Mouse (Mus musculus) left cerebral cortex, adult 2 months (tissue): ENCODE data around the gene Shroom3. TPM values are rescaled to one million over a fixed set of nuclear protein-coding genes. Genes with fewer than 3 reads are reported as not detected.

Experiments used
- DNase-seq, 2 experiments: peaks; one replicate each; pipeline ENCODE4 v3.0.0; 2021 to 2022; ENCODE audit warnings: low spot score in 2 of 2, mixed read lengths in 1 of 2; ENCODE audit errors: extremely low spot score in 1 of 2
- H3K27ac ChIP-seq: fragments of 200-600 bp; 2 replicates; pipeline ENCODE4 v1.8.1; 2022
- H3K4me3 ChIP-seq: fragments of 200-600 bp; 2 replicates; pipeline ENCODE4 v1.8.1; 2022
- CTCF ChIP-seq: fragments of 200-600 bp; IDR thresholded peaks from 2 replicates; pipeline ENCODE4 v1.8.1; 2022; ENCODE audit warnings: antibody characterized with exemption, mild to moderate bottlenecking, moderate library complexity
- intact Hi-C: fragments of 180-260 bp; cut with DNase I; formaldehyde crosslinking; loops from one replicate; pipeline ENCODE4 v1.15.1; 2025
- total RNA-seq, 2 experiments: library from RNA; stranded (reverse); gene quantifications; 2 replicates each; pipeline ENCODE4 v1.2.3; 2021

Gene Shroom3
- total RNA-seq, 2 experiments from 2014 or later, result 4.3 to 6.3 TPM

GRCm38 (mm10) chr5:92868231-92868630 lies 185.0 kb downstream of the Shroom3 start:
- Histone ChIP-seq H3K27ac (no peak overlapping the region), H3K4me3 (no peak overlapping the region)
- intact Hi-C loops, result no loop called here
- no peak for DNase-seq
- TF ChIP-seq CTCF, result no peak

- no peak overlapping the region for H3K27ac ChIP-seq
- no peak for TF ChIP-seq CTCF
- no peak for DNase-seq
- H3K4me3 ChIP-seq, result no peak overlapping the region
- intact Hi-C loops, result no loop called here
Observed at GRCm38 (mm10) chr5:92871048-92871447, 187.8 kb downstream of the Shroom3 start.

GRCm38 (mm10) chr5:92872182-92872581 lies 188.9 kb downstream of the Shroom3 start:
- H3K4me3 ChIP-seq, result no peak overlapping the region
- intact Hi-C loops, result loop anchor here (2.0 kb wide), 1 partner anchor 141 kb away; no protein-coding TSS in a partner anchor
- DNase-seq, result no peak
- TF ChIP-seq CTCF, result peak; percentile 31
- H3K27ac ChIP-seq, result no peak overlapping the region

GRCm38 (mm10) chr5:92872991-92873390 lies 189.8 kb downstream of the Shroom3 start:
- H3K4me3 ChIP-seq, result no peak overlapping the region
- no peak for DNase-seq
- intact Hi-C loops, result loop anchor here (2.0 kb wide), 1 partner anchor 142 kb away; no protein-coding TSS in a partner anchor
- no peak for TF ChIP-seq CTCF
- no peak overlapping the region for H3K27ac ChIP-seq

DNA sequence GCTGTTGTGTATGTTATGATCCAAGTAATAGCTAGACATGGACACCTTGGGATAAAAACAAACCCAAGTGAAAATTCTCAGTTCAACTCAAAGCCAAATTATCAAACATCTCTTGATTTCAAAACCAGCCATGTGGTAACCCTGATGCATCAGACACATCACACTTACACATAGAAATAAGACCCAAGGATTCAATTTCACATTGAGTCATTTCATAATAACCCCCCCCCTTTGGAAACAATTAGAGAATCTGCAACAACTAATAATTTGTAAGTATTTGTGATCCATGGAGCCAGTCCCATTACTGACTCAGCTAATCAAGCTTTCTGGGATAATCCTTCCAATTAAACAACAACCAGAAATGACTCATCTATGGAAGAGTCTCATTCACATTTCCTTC lies 190.3 kb downstream of the Shroom3 start:
- H3K4me3 ChIP-seq, result no peak overlapping the region
- no peak for TF ChIP-seq CTCF
- no peak for DNase-seq
- no peak overlapping the region for H3K27ac ChIP-seq
- intact Hi-C loops, result loop anchor here (2.0 kb wide), 1 partner anchor 143 kb away; no protein-coding TSS in a partner anchor

GRCm38 (mm10) chr5:92875836-92876235 lies 192.6 kb downstream of the Shroom3 start:
- no peak for DNase-seq
- no peak overlapping the region for H3K4me3 ChIP-seq
- TF ChIP-seq CTCF, result no peak
- intact Hi-C loops, result no loop called here
- no peak overlapping the region for H3K27ac ChIP-seq

- Histone ChIP-seq H3K27ac (no peak overlapping the region), H3K4me3 (no peak overlapping the region)
- intact Hi-C loops, result no loop called here
- DNase-seq, result no peak
- TF ChIP-seq CTCF, result no peak
Observed at GRCm38 (mm10) chr5:92877104-92877503, 193.9 kb downstream of the Shroom3 start.

DNA sequence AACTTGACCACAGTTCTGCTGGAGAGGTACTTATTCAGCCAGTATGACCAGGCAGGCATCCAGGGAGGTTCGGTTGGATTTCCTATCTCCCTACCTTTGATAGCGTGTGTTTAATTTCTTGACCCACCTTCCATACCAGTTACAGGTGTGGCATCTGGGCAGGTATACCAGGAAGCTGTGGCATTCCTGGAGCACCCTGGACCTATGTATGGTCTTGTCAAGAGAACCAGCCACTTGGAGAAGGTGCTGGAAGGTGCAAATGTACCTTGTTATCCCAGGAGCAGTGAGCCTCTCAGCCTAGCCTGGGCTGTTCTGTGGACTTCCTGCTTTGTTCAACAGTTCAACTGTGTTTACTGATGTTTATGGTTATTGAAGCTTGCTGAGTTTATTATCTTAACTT lies 197.2 kb downstream of the Shroom3 start:
- Histone ChIP-seq H3K27ac (no peak overlapping the region), H3K4me3 (no peak overlapping the region)
- no peak for TF ChIP-seq CTCF
- DNase-seq, result no peak
- intact Hi-C loops, result no loop called here

- intact Hi-C loops, result no loop called here
- Histone ChIP-seq H3K4me3 (no peak overlapping the region), H3K27ac (no peak overlapping the region)
- no peak for DNase-seq
- no peak for TF ChIP-seq CTCF
Observed at GRCm38 (mm10) chr5:92880893-92881292, 197.7 kb downstream of the Shroom3 start.

DNA sequence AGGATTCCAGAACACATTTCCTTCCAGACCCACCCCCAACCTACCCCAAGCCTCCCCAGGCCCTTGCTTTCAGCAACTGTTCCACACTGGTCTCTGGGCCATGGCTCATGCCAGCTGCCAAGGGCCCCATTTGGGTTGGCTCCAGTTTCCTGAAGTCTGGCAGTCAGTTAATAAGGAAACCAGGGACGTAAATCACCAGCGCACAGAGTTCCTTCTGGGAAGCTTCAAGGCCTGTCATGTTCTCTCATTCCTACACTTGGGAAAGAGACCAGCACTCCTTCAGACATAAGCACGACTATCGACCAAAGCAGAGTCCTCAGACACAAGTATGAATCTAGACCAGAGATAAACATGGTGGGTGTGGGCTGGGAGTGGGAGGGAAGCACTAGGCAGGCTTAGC lies 202.9 kb downstream of the Shroom3 start:
- no peak for DNase-seq
- Histone ChIP-seq H3K27ac (no peak overlapping the region), H3K4me3 (no peak overlapping the region)
- intact Hi-C loops, result no loop called here
- no peak for TF ChIP-seq CTCF

DNA sequence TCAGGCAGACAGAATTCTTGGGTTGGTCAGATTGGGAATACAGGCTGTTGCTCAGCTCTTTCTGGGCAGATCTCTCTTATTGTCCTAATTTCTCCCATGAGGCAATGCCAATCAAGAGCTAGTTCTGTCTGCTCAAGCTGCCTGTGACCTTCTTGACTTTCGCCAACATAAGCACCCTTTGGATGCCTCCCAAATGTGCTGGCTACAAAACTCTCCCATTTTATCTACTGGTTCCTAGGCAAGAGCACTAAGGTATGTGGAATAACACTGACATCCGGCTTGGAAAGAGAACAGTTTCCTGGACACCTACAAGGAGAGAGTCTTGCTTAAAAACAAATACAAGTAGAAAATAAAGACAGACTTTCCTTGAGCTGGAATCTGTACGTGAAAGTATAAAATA lies 204.3 kb downstream of the Shroom3 start:
- H3K27ac ChIP-seq, result no peak overlapping the region
- no peak for TF ChIP-seq CTCF
- intact Hi-C loops, result no loop called here
- H3K4me3 ChIP-seq, result no peak overlapping the region
- no peak for DNase-seq

GRCm38 (mm10) chr5:92888628-92889241 lies 205.5 kb downstream of the Shroom3 start:
- intact Hi-C loops, result no loop called here
- no peak for DNase-seq
- no peak overlapping the region for H3K27ac ChIP-seq
- no peak overlapping the region for H3K4me3 ChIP-seq
- no peak for TF ChIP-seq CTCF

DNA sequence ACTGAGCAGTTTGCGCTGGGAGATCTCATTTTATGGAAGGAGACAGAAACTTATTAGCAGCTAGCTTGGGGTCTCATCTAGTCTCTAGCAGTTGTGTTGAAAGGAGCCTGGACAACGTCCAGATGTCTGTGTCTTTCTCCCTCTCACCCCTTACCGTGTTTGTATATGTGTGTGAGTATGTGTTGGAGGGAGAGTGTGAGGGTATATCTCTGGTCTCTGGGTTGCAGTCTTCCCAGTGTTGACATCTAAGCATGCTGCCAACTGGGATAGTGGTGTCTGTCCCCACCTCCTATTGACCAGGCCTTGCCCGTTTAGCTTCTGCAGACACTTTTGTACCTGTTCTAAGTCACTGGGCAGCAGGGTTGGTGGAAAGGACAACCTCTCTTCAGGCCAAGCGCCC lies 207.7 kb downstream of the Shroom3 start:
- DNase-seq, result no peak
- intact Hi-C loops, result no loop called here
- Histone ChIP-seq H3K4me3 (no peak overlapping the region), H3K27ac (no peak overlapping the region)
- no peak for TF ChIP-seq CTCF
